Mouse (Mus musculus): ENCODE measurements around the gene Sh3bp5.

Sh3bp5 gene

DNA sequence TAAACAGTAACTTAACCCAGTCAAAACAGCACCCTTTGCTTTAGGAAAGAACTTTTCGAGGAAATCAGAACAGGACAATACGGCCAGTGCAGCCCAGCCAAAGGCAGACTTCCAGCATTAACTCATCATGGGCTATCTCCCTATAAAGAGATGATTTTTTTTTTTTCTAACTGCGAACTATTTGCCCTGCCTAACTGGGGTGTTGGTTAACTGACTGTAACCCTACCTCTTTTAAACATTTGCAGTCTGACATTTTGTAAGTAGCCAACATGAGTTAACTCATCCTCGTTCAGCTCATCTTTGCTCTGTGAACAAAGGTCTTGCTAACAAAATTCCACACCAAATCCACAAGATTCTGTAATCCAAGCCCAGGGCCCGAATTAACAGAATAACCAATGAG, 1.5 kb downstream of the Sh3bp5 start:
- no peak for ATAC-seq (ENCODE audit: insufficient number of reproducible peaks, low FRiP score, low TSS enrichment)

- ATAC-seq (ENCODE audit: insufficient number of reproducible peaks, low FRiP score, low TSS enrichment) = no peak
These were observed 2.0 kb downstream of the Sh3bp5 start for GRCm38 (mm10) chr14:31433851-31434360.

GRCm38 (mm10) chr14:31433126-31433525, 2.8 kb downstream of the Sh3bp5 start:
- no peak for ATAC-seq (ENCODE audit: insufficient number of reproducible peaks, low FRiP score, low TSS enrichment)

- ATAC-seq (ENCODE audit: insufficient number of reproducible peaks, low FRiP score, low TSS enrichment) = no peak
These were observed 3.5 kb downstream of the Sh3bp5 start for GRCm38 (mm10) chr14:31432424-31432823.

GRCm38 (mm10) chr14:31431789-31432330, 4.0 kb downstream of the Sh3bp5 start:
- no peak for ATAC-seq (ENCODE audit: insufficient number of reproducible peaks, low FRiP score, low TSS enrichment)

DNA sequence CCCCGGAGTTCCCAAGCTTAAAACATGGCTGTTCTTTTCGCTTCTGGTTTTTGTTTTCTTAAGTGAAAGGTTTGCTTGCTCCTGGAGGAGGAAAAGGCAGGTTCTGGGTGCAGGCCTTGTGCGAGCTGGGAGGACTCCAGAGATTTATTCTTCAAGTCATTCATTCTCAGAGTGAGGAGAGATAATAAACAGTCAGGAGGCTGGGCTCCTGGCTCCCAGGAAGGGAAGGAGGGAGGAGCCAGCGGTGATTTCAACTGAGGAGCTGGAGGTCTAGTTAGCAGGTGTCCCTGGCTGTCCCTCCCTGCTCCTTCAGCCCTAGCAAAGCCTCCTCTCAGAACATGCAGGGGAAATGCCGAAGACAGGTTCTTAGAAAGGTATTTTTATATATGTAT, 6.9 kb downstream of the Sh3bp5 start:
- ATAC-seq (ENCODE audit: insufficient number of reproducible peaks, low FRiP score, low TSS enrichment) = no peak

DNA sequence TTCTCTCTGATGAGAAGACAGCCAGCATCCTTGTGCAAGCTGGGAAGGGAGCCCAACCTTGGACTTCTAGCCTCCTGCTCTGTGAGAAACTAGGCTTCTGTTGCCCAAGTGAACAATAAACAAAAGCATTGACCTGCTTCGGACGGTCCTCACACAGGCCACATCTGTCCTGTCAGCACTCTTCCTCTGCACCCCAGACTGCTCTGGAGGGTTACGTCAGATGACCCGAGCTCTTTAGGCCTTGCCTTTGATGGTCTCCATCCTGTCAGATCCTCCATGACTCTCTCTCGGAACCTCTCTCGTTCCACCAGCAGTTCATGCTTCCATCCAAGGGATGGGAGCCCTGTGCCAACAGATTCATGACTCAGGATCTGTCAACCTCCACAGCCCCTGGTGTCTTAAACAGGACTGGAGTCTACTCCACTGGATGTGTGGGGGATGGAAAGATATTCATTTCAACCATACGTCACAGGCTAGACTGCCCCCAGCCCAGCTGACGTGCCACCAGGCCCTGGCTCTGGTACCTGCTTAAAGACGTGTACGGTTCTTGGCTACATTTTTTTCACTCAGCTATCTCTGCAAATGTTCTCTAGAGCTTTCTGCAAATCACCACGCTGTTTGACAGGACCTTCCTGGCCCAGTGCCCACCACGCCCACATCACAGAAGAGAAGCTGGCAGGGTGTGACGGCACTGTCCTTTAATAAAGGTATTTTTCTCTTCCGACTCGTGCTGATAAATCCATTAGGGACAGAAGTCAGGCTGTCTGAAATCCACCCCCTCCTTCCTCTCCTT, 7.5 kb downstream of the Sh3bp5 start:
- peak; percentile 42 for ATAC-seq (ENCODE audit: insufficient number of reproducible peaks, low FRiP score, low TSS enrichment)

DNA sequence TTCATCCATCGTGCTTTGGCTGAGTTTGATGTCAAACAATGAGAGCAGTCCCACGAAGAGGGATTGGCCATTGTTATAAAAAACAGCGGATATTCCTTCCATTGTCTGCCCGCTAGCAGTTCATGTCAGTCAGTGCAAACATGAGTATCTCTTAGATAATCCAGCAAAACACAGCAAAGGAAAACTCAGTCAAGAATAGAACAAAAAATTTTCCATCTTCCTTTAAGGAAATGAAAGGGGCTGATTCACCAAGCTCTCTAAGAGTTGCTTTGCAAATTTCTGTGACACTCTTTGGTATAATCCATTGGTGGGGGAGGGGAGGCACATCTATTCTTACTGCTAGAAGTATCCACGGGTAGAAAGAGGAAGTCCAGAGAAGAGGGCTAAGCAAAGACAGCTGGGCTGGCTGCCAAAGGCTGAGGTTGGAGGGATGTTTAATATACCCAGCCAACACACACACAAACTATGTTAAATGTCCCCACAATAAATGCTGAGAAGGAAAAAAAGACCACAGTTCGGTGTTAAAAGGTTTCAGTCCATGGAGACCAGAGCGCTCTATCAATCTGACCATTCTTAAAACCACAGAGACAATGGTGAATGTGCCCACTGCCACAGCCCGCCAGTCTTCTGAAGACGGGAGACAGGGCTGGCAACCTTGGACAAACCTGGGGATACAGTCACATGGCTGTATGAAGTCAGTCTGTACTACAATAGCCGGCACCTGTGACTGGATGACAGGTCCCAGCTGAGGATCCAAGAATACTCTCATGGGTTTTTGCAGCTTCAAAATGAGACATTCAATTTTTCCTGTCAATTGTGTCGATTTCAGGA, 12.7 kb downstream of the Sh3bp5 start:
- ATAC-seq (ENCODE audit: insufficient number of reproducible peaks, low FRiP score, low TSS enrichment) = no peak

DNA sequence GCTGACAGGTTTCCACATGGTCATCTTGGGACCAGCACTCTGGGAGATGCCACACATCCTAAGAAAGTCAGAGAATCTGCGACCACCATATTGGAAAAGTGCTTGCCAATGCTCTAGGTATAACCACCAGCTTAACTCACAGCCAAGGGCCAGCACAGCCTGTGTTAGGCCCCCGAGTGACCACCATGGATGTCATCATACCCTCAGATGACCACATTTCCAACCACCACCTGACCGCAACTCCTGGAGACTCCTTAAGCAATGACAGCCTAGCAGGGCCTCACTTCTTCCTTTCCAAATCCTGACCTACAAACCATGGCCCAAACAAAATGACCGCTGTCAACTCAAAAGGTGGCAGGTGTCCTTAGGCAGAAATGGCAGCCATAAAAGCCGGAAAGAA, 13.5 kb downstream of the Sh3bp5 start:
- ATAC-seq (ENCODE audit: insufficient number of reproducible peaks, low FRiP score, low TSS enrichment) = no peak

DNA sequence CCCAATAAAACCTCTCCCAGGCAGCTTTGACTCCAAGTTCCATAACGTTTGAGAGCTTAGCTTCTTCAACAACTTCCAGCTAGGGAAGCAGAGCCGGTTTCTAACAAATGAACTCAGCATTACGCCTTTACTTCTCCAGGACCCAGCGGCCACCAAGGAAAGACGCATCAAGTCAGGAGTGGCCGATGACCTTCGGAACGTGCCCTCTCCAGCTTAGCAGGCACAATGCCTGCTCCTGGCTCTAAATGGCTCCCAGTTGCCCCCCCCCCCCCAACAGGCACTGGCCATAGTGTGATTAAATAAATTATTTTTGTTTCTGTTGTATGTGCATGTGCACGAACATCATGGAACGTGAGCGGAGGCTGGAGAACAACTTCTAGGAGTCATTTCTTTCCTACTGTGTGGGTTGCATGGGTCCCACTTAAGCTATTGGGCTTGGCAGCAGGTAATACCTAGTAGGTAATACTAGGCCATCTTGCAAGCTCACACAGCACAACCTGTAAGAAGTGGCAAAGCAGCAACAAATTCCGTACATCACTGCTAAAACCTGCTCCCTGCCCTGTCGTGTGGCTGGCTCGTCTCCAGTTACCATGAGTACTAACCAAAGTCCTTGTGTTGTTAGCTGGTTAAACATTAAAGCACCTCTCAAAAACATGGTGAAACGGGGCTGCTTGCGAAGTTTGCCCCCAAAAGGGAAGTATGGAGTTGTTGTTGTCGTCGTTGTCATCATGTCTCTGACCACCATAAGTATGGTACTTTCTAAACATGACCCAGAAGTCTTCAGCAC, 14.2 kb downstream of the Sh3bp5 start:
- no peak for ATAC-seq (ENCODE audit: insufficient number of reproducible peaks, low FRiP score, low TSS enrichment)

GRCm38 (mm10) chr14:31420985-31421384, 14.9 kb downstream of the Sh3bp5 start:
- ATAC-seq (ENCODE audit: insufficient number of reproducible peaks, low FRiP score, low TSS enrichment) = no peak

DNA sequence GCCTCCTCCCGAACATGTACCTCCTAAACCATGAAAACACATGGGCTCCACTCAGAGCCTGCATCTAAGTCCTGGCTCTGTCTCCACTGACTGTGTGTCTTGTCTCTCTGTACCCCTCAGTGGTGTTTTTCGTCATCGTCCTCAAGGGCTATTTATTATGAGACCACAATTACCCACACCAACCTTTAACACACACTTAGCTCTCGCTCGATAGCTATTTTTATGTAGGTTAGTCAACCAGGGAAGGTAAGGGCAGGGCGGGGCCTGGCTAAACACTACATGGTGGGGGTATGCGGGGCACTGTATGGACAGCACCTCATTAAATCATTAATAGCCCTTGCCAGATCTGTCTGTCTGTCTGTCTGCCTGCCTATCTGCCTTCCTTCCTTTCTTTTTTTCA, 15.3 kb downstream of the Sh3bp5 start:
- ATAC-seq (ENCODE audit: insufficient number of reproducible peaks, low FRiP score, low TSS enrichment) = no peak

GRCm38 (mm10) chr14:31420135-31420534, 15.7 kb downstream of the Sh3bp5 start:
- no peak for ATAC-seq (ENCODE audit: insufficient number of reproducible peaks, low FRiP score, low TSS enrichment)

DNA sequence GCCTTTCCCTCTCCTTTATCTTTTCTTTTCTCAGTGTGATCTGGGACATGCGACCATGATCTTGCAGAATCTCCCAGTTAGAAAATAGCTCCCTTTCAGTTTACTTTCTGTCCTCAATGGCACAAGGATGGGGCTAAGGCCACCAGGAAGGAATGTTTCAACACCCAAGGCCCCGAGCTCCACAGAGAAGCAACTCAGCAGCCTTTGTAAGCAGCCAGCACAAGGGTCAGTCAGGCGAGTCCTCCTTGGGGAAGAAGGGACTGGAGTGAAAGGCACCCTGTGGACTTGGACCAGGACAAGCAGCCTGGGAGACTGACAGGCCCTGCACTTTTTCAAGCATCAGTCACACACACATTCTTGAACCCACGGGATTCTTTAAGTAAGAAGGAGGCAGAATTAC, 16.6 kb downstream of the Sh3bp5 start:
- ATAC-seq (ENCODE audit: insufficient number of reproducible peaks, low FRiP score, low TSS enrichment) = no peak

GRCm38 (mm10) chr14:31416835-31417549, 18.9 kb downstream of the Sh3bp5 start:
- no peak for ATAC-seq (ENCODE audit: insufficient number of reproducible peaks, low FRiP score, low TSS enrichment)

GRCm38 (mm10) chr14:31416411-31416810, 19.5 kb downstream of the Sh3bp5 start:
- no peak for ATAC-seq (ENCODE audit: insufficient number of reproducible peaks, low FRiP score, low TSS enrichment)

- ATAC-seq (ENCODE audit: insufficient number of reproducible peaks, low FRiP score, low TSS enrichment) = no peak
These were observed 20.9 kb downstream of the Sh3bp5 start for GRCm38 (mm10) chr14:31414967-31415376.

DNA sequence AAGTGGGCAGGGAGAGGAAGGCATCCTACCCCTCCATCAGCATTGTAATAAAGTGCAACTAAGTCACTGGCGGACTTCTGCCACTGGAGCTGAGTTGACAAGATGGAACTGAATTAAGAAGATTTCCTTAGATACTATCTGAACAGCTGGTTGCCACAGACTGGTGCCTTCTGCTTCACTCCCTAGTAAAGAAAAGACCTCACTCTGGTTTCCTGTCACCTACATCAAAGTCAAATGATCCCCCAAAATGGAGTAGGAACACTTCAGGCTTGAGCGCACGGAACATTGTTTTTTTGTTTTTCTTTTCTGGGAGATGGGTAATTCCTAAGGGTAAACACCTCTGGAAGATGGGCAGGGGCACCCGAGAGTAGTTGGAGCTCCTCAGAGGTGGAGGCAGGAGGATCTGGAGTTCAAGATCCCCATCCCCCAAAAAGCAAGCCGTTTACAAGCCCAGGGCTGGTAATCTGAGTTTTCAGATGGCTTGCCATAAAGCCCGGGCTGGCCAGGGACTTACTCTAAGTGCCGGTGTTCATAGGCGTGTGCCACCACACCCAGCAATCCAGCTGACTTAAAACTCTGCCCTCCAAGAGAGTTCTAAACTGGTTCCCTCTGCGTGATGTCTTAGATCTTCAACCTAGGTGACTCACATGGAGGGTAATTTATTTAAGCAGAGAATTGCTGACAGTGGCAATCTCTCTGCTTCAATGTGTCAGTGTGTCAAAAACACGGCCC, 21.5 kb downstream of the Sh3bp5 start:
- ATAC-seq (ENCODE audit: insufficient number of reproducible peaks, low FRiP score, low TSS enrichment) = no peak

GRCm38 (mm10) chr14:31413475-31414086, 22.3 kb downstream of the Sh3bp5 start:
- no peak for ATAC-seq (ENCODE audit: insufficient number of reproducible peaks, low FRiP score, low TSS enrichment)
